Mouse (Mus musculus): ENCODE measurements around the gene Itga9.

DNA sequence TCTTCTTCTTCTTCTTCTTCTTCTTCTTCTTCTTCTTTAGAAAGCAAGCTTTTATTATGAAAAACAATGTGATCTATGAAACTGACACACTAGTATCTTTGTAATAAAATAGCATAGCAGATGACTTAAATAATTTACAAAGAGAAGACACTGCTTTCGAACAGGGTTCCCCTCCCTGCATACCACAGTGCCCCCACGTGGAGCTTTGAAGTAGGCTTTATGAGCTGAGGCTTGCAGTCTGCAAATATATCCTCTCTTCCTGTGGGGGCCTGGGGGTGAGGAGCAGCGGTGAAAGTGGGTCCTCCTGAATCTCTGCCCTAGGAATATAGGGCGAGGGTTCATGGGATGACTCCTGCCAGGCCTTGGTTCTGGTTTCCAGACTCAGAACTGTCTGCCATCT, 35.6 kb upstream of the Itga9 start:
- no peak for TF ChIP-seq CTCF (IDR thresholded peaks at IDR 0.05; ENCODE audit: low read depth, low read length)
- TF ChIP-seq POLR2A (IDR thresholded peaks at IDR 0.05; ENCODE audit: extremely low read depth, insufficient read depth, low read length) = no peak

All from liver, adult 2 months (tissue).